Mouse (Mus musculus) embryo, embryonic 9.5 days (tissue): Measurements from ENCODE around the gene Id3.

Experiments used
- DNase-seq: peaks from one replicate; pipeline ENCODE4 v3.0.0-alpha.2; 2017; ENCODE audit errors: extremely low spot score

Id3 gene

DNA sequence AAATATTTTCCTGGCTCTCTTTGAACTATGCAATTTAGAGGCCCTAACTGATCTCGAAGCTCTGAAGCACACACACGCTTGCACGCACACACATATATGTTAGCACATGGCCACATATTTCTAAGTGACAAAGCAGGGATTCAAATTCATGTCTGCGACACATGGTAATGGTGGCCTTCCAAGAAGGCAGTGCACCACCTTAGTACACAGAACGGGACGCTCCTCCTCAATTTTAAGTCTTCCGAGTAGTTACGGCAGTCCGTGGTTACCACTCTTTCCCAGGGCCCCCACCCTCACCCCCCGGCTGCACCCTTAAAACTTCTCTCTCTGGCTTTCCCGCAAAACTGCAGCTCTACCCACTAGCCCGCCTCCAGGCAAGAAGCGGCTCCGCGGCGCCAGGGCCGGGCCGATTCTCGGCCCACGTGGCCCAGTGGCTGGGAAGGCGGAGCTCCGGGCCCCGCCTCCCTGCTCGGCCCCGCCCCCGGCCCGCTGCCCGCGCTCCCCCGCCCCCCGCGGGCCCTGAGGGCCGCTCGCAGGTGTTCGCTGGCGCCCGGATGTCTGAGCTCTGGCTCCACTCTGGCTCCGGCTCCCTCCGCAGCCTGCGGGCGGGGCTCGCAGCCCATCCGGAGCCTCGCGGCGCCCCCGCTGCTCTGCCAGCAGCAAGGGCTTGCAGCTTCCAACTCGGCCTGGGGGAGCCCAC lies 4.3 kb downstream of the Id3 start:
- DNase-seq, result peak; percentile 93

DNA sequence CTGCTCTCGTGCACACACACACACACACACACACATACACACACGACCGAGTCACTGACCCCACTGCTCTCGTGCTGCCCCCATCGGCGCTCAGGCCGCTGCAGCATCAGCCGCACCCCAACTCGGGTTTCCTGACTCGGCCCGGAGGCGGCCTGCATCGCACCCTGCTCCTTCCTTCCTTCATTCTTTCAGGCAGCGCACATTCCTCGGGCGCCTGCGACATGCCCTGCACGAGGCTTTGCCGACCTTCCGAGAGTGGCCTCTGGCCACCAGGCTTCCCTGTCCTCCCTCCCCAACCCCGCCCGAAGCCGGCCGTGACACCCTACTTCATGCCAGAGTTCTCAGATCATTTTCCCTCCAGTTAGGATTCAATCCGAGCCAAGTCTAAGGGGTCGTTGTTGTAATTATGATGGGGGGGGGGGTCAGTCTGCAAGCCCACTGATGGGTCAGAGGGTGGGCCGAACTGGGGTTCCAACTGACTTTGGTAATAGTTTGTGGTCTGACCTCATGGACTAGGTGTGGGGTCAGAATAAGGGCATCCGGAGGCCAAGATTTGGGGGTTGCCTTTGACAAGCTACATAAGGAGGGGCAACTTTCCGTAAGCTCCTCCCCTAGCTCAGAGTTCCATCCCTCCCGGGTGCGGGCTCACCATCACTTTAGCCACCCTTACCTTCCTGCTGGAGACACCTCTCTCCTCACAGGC lies 5.2 kb downstream of the Id3 start:
- DNase-seq, result peak; percentile 78

DNA sequence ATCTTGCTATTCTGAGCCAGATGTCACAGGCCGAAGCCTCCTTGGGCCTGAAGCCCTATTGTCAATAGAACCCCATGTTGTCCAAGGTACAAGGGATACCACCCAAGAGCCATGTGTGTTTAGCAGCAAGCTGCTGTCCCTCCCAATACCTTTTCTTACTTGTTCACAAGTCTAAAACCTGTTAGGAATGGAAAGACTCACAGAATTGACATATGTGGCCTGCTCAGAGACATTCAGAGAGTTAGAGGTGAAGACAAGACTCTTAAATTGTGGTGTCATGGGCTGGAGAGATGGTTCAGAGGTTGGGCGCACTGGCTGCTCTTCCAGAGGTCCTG lies 5.7 kb downstream of the Id3 start:
- DNase-seq, result peak; percentile 55

DNA sequence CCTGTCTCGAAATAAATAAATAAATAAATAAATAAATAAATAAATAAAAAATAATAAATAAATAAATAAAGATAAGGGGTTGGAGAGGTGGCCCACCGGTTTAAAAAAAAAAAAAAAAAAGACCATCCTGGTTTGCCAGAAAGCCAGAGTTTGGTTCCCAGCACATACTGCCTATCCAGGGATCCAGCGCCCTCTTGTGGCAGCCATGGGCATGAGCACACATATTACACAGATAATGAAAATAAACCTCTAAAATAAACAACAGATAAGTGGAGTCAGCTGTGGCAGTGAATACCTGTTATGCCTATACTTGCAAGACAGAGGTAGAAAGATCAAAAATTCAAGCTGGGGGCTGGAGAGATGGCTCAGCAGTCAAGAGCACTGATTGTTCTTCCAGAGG lies 6.4 kb downstream of the Id3 start:
- DNase-seq, result peak; percentile 47

DNA sequence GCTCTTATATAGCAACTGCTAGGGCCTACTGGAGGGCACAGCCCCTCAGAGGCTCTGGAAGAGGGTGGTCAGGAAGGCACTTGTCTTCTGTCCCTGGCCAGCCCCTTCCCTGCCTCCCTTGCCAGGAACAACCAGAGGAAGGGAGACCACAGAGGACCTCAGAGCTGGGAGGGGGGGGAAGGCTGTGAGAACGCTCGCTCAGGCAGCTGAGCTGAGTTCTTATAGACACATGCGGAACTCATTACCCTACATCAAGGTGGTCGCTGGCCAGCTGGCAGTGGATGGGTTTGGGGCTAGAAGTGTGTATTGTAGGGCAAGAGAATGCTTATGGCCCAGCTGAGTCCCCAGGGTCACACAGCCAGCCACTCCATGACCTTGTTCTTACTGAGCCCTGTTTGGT lies 7.3 kb downstream of the Id3 start:
- peak; percentile 54 for DNase-seq

DNA sequence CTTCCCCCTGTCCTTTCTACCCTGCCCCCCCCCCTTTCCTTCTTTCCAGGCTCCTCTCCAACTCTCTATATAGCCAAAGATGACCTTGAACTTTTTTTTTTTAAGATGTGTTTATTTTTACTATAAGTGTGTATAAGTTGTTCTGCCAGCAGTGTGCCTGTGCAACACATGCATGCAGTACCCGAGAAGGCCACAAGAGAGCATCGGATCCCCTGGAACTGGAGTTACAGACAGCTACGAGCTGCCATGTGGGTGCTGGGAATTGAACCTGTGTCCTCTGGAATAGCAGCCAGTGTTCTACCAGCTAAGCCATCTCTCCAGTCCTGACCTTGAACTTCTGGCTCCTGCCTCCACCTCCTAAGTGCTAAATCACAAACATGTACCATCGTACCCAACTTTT lies 9.5 kb downstream of the Id3 start:
- DNase-seq, result no peak

DNA sequence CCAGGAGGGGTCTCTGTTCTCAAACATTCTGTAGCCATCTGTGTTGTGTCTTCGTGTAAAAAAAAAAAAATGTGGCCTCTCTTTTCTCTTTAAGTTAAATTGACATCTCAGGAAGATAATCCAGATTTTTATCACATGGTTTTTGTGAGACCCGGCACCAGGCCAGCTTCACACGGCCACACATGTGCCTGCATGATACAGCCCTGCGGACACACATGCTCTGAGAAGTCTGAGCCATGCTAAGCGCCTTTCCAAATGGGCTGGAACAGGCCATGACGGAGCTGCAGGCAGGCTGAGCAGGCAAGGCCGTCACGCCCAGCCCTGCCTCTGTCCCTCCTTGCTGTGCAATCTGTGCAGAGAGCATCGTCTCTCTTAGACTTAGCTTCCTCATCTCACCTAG lies 11.2 kb downstream of the Id3 start:
- DNase-seq, result no peak

DNA sequence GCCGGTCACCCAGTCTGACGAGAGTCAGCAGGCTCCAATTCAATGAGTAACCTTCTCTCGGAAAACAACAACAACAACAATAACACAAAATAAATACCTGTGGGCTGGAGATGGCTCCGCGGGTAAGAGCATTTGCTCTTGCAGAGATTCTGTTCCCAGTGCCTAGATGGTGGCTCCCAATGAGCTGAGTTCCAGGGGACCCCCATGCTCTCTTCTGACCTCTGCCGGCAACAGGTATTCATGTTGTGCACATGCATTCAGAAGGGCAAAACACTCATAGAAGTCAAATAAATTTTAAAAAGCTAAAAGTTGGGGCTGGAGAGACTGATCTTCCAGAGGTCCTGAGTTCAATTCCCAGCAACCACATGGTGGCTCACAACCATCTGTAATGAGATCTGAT lies 15.2 kb downstream of the Id3 start:
- no peak for DNase-seq

DNA sequence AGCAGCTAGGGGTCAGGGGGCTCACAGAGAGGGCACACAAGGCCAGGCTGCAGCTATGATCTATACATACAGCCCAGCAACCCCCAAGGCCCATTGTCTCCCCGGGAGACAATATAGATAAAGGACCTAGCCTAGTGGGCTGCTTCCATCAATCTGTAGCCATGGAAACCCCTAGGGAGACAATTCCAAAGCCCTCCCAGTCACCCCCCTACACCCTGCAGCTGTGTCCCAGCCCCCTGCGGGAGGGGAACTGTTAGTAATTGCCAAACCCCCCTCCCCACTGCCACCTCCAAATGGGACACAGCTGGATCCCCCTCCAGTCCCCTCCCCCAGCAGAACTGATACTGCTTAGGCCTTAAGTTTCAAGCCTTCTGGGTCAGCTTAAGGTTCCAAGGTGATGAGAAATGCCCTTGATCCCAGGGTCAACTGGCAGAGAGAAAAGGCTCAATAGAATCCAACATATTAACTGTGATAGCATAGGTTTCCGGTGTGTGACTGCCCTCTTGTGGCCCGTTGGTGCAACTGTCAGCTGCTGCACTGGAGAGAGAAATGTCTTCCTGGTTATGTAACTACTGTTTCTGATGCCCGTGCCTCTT lies 16.6 kb downstream of the Id3 start:
- peak; percentile 88 for DNase-seq

DNA sequence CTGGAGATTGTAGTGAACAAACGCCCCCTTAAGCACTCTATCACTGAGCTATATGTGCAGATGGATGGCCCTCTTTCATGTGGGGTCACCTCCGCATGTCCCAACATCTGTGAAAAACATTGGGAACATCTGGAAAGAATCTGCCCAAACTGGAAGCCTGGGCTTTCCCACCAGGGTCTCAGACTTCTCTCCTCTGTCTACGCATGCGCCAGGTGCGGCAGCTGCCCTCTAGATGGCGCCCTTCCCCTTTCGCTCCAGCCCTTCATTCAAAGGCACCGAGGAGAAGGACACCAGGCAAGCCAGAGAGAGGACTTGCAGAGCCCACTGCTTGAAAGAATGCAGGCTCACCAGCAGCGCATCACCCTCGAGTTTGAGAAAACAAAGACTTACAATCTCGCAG lies 20.2 kb downstream of the Id3 start:
- DNase-seq, result peak; percentile 96

DNA sequence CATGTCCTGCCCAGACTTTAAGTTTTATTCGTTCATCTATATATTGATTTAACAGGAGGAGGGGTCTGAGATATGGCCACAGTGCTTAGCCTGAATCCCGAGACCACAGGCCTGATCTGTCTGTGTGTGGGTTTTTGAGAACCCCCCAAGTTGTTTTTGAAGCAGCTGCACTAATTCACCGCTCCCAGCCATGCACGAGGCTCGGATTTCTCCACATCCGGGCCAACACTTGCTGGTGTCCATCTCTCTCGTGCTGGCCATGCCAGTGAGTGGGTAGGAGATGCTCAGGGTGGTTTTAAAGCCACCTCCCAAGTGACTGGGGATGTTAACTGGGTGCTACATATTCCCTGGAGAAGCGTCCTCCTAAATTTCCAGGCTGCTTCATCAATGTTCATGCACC lies 21.7 kb downstream of the Id3 start:
- DNase-seq, result no peak

DNA sequence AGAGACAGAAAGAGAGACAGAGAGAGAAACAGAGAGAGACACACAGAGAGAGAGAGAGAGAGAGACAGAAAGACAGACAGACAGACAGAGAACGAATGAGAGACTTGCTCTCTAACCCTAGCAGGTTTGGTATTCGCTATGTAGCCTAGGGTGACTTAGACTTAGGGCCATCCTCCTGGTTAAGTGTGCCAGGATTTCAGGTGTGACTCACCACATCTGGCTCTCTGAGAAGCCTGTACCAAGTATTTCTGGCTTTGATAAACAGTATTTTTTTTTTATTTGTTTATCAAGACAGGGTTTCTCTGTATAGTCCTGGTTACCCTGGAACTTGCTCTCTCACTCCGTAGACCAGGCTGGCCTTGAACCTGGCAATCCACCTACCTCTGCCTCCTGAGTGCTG lies 24.4 kb downstream of the Id3 start:
- DNase-seq, result no peak

DNA sequence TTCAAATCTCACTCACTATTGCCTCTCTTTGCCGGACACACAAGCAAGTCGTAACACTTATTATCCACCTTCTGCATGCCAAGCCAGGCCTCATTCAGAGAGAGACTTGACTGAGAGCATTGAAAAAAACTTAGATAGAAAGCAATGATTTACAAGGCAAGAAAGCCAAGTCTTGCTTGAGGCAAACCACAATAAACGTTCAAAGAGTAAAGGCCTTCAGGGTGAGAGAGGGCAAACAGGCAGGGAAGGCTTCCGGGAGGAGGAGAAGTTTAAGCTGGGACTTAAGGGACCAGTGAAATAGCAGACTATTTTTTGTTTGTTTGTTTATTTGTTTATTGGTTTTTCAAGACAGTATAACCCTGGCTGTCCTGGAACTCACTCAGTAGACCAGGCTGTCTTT lies 27.1 kb downstream of the Id3 start:
- DNase-seq, result no peak

DNA sequence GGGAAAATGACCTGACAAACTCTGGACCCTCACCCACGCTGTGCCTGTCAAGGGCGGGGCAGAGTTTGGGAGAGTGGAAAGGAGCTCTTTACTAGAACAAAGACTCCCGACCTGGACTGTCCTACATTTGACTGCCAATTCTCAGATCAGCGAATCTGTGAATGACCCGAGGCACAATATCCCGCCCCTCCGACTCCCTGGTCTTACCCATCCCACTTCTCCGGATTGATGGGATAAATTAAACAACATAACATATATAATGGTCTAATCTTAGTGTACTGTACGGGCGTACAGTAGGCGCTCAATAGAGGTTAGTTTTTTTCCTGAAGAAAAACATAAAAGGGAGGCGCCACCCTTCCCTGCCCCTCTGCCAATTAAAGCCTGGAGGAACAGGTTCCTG lies 28.2 kb downstream of the Id3 start:
- no peak for DNase-seq

DNA sequence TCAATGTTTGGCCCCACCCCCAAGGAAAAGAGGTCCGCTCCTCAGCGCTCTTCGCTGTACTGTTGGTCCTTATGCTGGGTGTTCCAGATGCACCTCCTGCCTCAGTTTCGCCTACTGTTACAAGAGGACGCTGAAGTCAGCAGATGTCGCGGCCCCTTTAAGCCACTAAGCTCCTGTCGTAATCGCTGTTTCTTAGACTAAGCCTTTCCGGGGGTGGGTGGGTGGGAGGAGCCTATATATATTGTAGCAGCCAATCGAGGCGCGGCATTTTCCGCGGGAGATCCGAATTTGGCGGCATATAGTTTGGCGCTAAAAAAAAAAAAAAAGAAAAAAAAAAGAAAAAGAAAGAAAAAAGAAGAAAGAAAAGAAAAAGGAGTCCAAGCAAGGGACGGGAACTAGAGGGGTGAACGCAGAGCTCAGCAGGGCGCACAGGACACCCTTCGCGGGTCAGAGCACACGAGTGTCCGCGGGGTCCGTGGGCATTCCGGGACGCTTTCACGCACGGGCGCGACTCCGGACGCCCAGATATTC lies 28.8 kb downstream of the Id3 start, which contains the start of gene E2f2:
E2f2 (plus strand) TSS at position 384 of the 531 bp plus-strand sequence.
- DNase-seq, result peak; percentile 73

DNA sequence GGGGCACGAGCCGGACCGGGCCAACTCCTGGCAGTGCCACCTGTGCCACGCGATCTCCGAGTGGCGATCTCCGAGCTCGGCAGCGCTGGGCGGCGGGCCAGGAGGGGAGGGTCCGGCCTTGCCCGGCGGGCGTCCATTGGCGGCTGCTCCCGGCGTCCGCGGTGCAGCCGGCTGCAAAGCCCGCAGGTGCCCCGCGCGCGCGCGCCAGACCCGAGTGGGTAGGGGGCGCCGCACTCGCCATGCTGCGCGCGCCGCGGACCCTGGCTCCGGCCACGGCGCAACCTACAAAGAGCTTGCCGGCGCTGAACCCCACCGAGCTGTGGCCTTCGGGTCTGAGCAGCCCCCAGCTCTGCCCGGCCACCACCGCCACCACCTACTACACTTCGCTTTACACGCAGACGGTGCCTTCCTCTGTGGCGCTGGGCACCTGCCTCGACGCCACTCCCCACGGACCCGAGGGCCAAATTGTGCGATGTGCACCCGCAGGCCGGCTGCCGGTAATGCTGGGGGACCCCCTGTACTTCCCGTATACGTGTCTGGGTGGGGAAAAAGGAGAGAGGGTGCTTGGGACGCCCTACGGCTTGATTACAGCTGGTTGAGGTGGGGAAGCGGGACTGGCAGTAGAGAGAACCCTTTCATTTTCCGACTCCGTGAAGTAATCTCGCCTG lies 29.4 kb downstream of the Id3 start:
- DNase-seq, result peak; percentile 54

DNA sequence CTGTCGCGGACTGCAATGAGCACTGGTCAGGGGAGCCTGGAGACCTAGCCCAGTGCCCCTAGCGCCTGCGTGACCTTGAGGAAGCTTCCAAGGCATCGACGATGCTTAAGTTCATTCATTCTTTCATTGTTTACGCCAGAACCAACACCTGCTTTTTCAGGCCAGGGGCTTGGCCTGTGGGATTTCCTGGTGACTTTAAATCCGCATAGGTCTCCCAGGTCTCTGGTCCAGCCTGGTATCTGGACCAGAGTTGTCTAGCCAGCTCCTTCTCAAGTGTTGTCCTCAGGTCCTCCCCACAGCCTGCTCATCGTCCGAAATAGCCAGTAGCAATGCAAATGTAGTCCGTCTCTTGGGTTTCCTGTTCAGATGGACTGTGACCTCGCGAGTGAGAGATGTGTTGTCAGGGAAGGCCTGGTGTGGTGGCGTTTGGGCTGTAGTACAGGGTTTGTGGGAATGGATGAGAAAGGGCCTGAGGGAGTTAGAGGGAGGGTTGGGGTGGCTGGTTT lies 30.0 kb downstream of the Id3 start:
- DNase-seq, result no peak

DNA sequence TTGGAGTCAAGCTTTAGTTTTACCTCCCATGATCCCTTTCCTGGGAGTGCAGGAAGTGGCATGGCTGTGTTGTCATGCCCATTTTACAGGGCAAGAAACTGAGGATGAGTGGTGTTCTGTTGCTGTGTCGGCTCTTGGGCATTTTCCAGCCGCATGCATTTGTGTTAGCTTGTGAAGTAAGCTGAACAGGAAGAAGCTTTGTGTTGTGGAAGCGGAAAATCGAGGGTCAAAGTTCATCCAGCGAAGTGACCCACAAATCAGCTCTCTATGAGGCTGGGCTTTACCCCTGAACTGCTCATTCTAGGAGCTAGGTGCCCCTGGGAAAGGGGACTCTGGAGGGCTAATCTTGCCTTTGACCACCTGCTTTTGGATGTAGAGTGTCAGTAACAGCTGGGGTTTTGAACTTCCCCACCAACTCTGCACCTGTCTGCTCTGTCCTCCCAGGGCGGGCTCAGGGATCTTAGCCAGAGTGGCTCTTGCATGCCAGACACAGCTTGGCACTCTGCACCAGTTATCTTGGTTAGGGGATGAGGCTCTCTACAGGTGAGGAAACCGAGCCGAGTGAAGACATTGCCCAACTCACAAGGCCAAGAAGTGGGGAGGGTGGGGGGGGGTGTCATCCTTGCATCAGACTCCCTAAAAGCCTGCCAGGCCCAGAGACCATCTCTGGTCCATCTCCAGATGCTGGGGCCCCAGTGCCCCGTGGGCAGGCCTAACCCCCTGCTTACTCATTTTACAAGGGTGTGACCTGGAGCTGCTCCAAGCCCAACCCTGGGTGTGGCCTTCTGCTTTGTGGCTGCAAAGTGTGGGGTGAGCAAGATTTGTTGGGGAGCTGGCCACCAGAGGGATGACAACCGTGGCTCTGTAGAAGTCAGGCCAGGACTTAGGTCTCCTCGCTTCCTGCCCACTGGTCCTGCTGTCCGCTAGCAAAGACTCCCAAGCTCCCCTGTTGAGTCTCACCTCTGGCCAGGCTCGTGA lies 31.2 kb downstream of the Id3 start:
- no peak for DNase-seq

DNA sequence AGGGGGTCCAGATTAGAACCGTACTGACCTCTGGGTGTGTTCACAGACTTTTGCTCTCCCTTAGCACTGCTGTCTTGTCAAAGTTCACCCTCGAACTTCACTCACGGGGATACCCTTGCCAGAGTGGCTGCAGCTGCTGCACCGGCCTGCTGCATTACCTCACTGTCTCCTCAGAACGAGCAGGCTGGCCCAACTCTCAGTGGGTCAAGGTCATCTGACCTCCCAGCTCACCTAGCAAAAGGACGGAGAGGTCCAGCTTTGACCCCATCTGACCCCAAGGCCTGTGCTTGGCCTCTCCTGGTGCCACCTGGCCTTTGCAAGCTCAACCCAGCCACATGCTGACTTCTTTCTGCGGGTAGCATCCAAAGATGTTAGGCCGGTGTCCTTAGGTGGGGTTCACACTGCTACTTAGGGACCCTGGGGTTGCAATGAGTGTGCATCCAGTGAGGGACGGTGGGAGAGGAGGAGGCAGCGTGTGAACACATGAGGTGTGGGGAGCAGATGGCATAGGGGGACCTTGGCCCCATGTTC lies 32.8 kb downstream of the Id3 start:
- no peak for DNase-seq

DNA sequence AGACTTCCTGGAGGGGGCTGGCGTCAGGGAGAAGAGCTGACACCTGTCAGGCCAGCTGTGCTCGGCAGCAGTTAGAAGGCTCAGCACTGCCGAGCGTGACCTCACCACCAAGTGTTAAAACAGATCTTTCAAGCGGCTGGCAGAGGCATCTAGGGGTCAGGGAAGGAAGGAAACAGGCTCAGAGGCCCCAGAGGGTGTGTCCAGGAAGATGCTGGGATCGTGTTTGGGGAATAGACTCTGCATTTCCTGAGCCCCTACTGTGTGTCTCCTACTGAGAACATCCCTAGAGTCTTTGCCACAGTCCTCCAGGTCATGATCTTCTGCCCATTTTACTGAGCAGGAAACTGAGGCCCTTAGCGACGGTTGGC lies 33.9 kb downstream of the Id3 start:
- no peak for DNase-seq
